Mouse (Mus musculus): ENCODE data around the gene Mettl24. TPM values are rescaled to one million over a fixed set of nuclear protein-coding genes. Genes with fewer than 3 reads are reported as not detected.

Mettl24 gene
- polyA plus RNA-seq, 1 experiment from 2014 or later: 3.4 TPM

GRCm38 (mm10) chr10:40685641-40686040, 2.6 kb downstream of the Mettl24 start:
- no peak overlapping the region for H3K4me3 ChIP-seq (replicated peaks)
- H3K9ac ChIP-seq: no peak overlapping the region
- no peaks in the 10 kb centered on the region for H3K27me3 ChIP-seq (replicated peaks)
- no peak overlapping the region for H3K4me2 ChIP-seq
- H3K9me3 ChIP-seq: no peaks in the 10 kb centered on the region
- peaks cover 8% of the 10 kb centered on the region; the same call in 1 of the 2 replicates for H3K4me1 ChIP-seq
- WGBS: 35% methylated on average over 8 of the region's 8 CpGs
- H3K36me3 ChIP-seq: no peaks in the 10 kb centered on the region
- H3K27ac ChIP-seq: no peak overlapping the region
- no peak for ATAC-seq (ENCODE audit: insufficient read depth, low FRiP score, low read depth)

DNA sequence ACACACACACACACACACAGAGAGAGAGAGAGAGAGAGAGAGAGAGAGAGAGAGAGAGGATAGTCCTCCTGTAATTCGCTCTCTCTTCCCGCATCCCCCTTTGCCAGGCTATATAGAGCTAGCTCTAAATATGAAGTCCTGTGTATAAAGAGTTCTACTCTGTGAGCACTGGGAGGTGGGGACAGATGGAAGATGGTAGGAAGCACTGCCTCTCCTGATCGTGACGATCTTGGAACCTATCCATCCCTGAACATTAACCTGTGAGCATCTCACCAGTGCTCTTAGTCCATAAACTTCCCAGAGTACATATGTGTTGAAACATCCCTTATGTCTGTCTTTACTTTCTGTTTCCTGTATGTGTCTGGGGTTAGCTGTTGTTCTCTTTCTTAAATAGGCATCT, 3.9 kb downstream of the Mettl24 start:
- WGBS: 78% methylated on average over 4 of the region's 4 CpGs
- peaks cover 8% of the 10 kb centered on the region; the same call in 1 of the 2 replicates for H3K4me1 ChIP-seq

DNA sequence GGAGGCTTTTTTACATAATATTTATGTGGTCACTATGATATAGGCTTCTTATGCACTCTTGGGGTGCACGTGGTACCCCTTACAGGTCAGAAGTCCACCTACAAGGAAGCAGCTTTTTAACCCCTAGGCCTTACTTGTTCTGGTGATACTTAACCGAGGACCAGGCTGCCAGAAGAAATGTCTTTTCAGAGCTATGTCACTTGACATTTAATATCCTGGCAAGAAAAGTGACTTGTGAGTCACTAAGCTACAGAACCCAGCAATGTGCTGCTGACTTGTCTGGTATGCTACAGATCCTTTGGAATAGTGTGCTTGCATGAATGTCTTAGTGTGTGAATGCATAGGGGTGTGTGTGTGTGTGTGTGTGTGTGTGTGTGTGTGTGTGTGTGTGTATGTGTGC, 4.3 kb downstream of the Mettl24 start:
- no peaks in the 10 kb centered on the region for H3K27me3 ChIP-seq (replicated peaks)
- H3K27ac ChIP-seq: no peak overlapping the region
- WGBS: 62% methylated on average over 2 of the region's 2 CpGs
- no peaks in the 10 kb centered on the region for H3K9me3 ChIP-seq
- H3K36me3 ChIP-seq: no peaks in the 10 kb centered on the region
- H3K4me1 ChIP-seq: peaks cover 8% of the 10 kb centered on the region; the same call in 1 of the 2 replicates
- H3K4me3 ChIP-seq (replicated peaks): no peak overlapping the region
- H3K9ac ChIP-seq: no peak overlapping the region
- ATAC-seq (ENCODE audit: insufficient read depth, low FRiP score, low read depth): no peak
- H3K4me2 ChIP-seq: no peak overlapping the region

More for the DNA sequence above, 3.9 kb downstream of the Mettl24 start:
- H3K9me3 ChIP-seq: no peaks in the 10 kb centered on the region
- no peak overlapping the region for H3K9ac ChIP-seq
- no peak for ATAC-seq (ENCODE audit: insufficient read depth, low FRiP score, low read depth)
- no peak overlapping the region for H3K4me3 ChIP-seq (replicated peaks)
- no peak overlapping the region for H3K4me2 ChIP-seq
- H3K36me3 ChIP-seq: no peaks in the 10 kb centered on the region
- H3K27me3 ChIP-seq (replicated peaks): no peaks in the 10 kb centered on the region
- H3K27ac ChIP-seq: no peak overlapping the region

DNA sequence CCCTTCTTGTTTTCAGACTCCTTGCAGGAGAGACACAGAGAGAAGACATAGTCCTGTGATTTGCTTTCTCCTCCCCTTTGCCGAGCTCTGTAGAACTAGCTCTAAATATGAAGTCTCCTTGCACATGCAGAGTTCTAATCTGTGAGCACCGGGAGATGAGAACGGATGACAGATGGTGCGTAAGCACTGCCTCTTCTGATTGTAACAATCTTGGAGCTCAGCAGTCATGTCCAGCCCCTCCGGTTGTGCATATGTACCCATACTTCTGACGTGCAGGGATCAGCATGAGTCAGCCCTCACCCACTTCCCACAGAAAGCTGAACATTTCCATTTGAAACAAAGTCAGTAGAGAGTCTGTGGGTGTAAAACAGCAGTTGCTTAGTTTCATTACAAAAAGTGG, 5.2 kb downstream of the Mettl24 start:
- 72% methylated on average over 6 of the region's 6 CpGs for WGBS
- H3K36me3 ChIP-seq: no peaks in the 10 kb centered on the region
- H3K27me3 ChIP-seq (replicated peaks): no peaks in the 10 kb centered on the region
- no peak overlapping the region for H3K4me2 ChIP-seq
- H3K4me1 ChIP-seq: peaks cover 5% of the 10 kb centered on the region; the same call in 1 of the 2 replicates
- H3K4me3 ChIP-seq (replicated peaks): no peak overlapping the region
- H3K27ac ChIP-seq: no peak overlapping the region
- H3K9me3 ChIP-seq: no peaks in the 10 kb centered on the region
- no peak for ATAC-seq (ENCODE audit: insufficient read depth, low FRiP score, low read depth)
- no peak overlapping the region for H3K9ac ChIP-seq

DNA sequence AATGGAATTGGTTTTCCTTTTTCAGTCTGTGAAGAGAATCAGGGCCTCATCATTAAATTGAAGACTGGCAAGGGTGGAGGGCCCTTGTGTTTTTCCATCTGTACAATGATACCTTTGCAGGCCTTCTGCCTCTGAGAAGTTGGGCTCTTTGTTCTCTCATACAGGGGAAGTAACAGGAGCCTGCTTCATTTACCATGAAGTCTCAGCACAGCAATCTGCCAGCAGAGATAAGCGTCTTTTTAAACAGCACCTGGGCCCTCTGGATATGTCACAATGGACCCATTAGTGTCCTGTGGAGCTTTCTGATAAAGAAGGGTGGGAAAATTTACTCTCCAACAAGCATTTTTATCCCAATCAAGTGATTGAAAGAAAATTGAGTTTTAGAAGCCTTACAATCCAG, 5.8 kb downstream of the Mettl24 start:
- no peak for ATAC-seq (ENCODE audit: insufficient read depth, low FRiP score, low read depth)
- Histone ChIP-seq H3K4me1 (peaks cover 2% of the 10 kb centered on the region; the same call in 1 of the 2 replicates), H3K9ac (no peak overlapping the region), H3K27ac (no peak overlapping the region), H3K4me3 (replicated peaks) (no peak overlapping the region), H3K36me3 (no peaks in the 10 kb centered on the region), H3K27me3 (replicated peaks) (no peaks in the 10 kb centered on the region), H3K4me2 (no peak overlapping the region), H3K9me3 (no peaks in the 10 kb centered on the region)
- WGBS: 44% methylated on average over 1 of the region's 1 CpGs

- WGBS: 57% methylated on average over 4 of the region's 4 CpGs
- no peak for ATAC-seq (ENCODE audit: insufficient read depth, low FRiP score, low read depth)
These were observed 15.6 kb downstream of the Mettl24 start for GRCm38 (mm10) chr10:40698652-40699051.

DNA sequence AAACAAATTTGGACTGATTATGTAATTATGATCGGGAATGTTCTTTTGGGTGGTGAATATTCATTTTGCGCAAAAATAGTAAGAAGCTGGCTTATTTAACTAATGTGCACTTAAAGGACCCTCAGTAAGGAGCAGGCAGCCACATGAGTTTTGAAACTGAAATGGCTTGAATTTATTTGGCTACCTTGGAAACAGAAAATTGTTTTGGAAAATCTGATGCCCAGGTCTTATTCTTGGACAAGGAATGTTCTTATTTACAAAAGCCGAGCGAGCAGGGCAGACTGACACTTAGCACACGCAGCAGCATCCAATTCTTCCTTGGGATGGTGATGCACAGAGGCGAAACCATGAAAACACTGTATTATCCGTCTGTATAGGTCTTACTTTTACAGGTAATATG, 28.0 kb downstream of the Mettl24 start:
- Histone ChIP-seq H3K4me3 (replicated peaks) (no peak overlapping the region), H3K9ac (no peak overlapping the region), H3K9me3 (no peaks in the 10 kb centered on the region), H3K4me1 (peaks cover 5% of the 10 kb centered on the region), H3K27me3 (replicated peaks) (no peaks in the 10 kb centered on the region), H3K27ac (no peak overlapping the region), H3K4me2 (no peak overlapping the region), H3K36me3 (no peaks in the 10 kb centered on the region)
- 62% methylated on average over 7 of the region's 7 CpGs for WGBS
- ATAC-seq (ENCODE audit: insufficient read depth, low FRiP score, low read depth): no peak

More at GRCm38 (mm10) chr10:40698652-40699051, 15.6 kb downstream of the Mettl24 start:
- H3K9me3 ChIP-seq: no peaks in the 10 kb centered on the region
- no peaks in the 10 kb centered on the region for H3K36me3 ChIP-seq
- no peak overlapping the region for H3K4me3 ChIP-seq (replicated peaks)
- H3K4me1 ChIP-seq: no peaks in the 10 kb centered on the region
- no peak overlapping the region for H3K4me2 ChIP-seq
- no peaks in the 10 kb centered on the region for H3K27me3 ChIP-seq (replicated peaks)
- no peak overlapping the region for H3K9ac ChIP-seq
- H3K27ac ChIP-seq: no peak overlapping the region

DNA sequence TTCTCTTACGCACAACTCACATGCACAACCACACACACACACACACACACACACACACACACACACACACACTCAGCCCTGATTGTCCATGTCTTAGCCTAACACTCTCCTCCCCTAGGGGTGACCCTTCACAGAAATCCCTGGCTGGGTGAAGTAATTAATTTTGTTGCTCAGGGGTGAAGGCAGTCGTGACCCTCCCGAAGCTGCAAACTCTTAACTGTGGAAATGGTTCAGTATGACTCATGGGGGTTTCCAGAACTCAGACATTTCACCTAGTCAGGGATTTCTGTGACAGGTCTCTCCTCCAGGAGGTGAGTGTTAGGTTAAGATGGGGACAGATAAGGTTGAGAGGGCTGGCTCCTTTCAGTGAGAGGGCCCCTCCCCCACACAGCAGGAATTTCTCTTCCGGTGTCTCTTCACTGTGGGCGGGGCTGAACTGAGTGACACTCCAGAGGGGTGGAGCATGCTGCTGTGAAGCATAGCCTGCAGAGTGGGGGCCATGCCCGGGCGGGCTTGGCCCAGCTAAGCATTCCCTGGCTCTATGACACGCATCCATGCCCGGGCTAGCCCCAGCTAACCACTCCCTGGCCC, 30.0 kb downstream of the Mettl24 start:
- H3K4me3 ChIP-seq (replicated peaks): no peak overlapping the region
- H3K9ac ChIP-seq: no peak overlapping the region
- H3K36me3 ChIP-seq: no peaks in the 10 kb centered on the region
- 0 out of 2 replicates have a peak, but pooled peaks have one; percentile 43 for ATAC-seq (ENCODE audit: insufficient read depth, low FRiP score, low read depth)
- 26% methylated on average over 9 of the region's 9 CpGs for WGBS
- no peak overlapping the region for H3K27ac ChIP-seq
- no peaks in the 10 kb centered on the region for H3K27me3 ChIP-seq (replicated peaks)
- no peaks in the 10 kb centered on the region for H3K9me3 ChIP-seq
- H3K4me2 ChIP-seq: no peak overlapping the region
- H3K4me1 ChIP-seq: peaks cover 5% of the 10 kb centered on the region

GRCm38 (mm10) chr10:40713829-40714228, 30.7 kb downstream of the Mettl24 start:
- H3K36me3 ChIP-seq: no peaks in the 10 kb centered on the region
- no peak overlapping the region for H3K27ac ChIP-seq
- ATAC-seq (ENCODE audit: insufficient read depth, low FRiP score, low read depth): no peak
- WGBS: 77% methylated on average over 9 of the region's 9 CpGs
- H3K9ac ChIP-seq: no peak overlapping the region
- H3K9me3 ChIP-seq: no peaks in the 10 kb centered on the region
- peaks cover 5% of the 10 kb centered on the region for H3K4me1 ChIP-seq
- H3K27me3 ChIP-seq (replicated peaks): no peaks in the 10 kb centered on the region
- no peak overlapping the region for H3K4me3 ChIP-seq (replicated peaks)
- no peak overlapping the region for H3K4me2 ChIP-seq

DNA sequence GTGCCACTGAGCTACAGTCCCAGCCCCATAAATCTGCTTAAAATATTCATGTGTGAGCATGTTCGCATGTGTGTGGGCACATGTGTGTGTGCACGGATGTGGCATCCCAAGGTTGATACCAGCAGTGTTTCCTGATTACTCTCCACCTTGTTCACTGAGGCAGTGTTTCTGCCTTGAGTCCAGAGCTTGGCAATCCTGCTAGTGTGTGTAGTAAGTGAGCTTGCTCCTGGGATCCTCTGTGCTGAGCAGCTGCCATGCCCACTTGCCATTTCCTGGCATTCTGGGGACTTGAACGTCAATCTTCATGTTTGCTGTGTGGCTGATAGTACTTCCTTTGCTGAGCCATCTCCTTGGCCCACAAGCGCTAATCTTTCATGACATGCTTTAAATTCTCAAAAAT, 32.1 kb downstream of the Mettl24 start:
- 88% methylated on average over 4 of the region's 4 CpGs for WGBS
- Histone ChIP-seq H3K4me2 (no peak overlapping the region), H3K9me3 (no peaks in the 10 kb centered on the region), H3K27me3 (replicated peaks) (no peaks in the 10 kb centered on the region), H3K4me1 (peaks cover 5% of the 10 kb centered on the region), H3K36me3 (no peaks in the 10 kb centered on the region), H3K9ac (no peak overlapping the region), H3K27ac (no peak overlapping the region), H3K4me3 (replicated peaks) (no peak overlapping the region)
- no peak for ATAC-seq (ENCODE audit: insufficient read depth, low FRiP score, low read depth)

- Histone ChIP-seq H3K9ac (no peak overlapping the region), H3K4me2 (no peak overlapping the region), H3K27ac (no peak overlapping the region), H3K27me3 (replicated peaks) (no peaks in the 10 kb centered on the region), H3K4me3 (replicated peaks) (no peak overlapping the region), H3K4me1 (peaks cover 5% of the 10 kb centered on the region), H3K36me3 (no peaks in the 10 kb centered on the region), H3K9me3 (no peaks in the 10 kb centered on the region)
- no peak for ATAC-seq (ENCODE audit: insufficient read depth, low FRiP score, low read depth)
- 55% methylated on average over 8 of the region's 8 CpGs for WGBS
These were observed 33.2 kb downstream of the Mettl24 start for GRCm38 (mm10) chr10:40716296-40716695.

DNA sequence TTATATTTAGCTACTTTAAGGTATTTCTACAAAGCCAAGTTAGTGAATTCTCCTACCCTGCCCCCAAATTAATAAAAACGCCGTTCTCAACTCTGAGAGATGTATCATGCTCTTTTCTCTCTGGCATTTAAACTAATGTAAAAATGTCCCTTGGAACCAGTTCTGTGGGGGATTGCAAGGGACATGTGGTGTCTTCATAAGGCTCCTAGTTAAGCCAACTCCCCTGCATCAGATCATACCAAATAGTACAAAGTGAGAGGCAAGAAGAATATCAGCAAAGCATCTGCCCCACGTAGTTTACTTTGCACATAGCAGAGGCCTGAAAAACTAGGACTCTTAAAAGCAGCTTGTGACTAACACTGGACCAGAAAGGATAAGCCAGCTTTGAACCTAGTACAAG, 33.6 kb downstream of the Mettl24 start:
- WGBS: 63% methylated on average over 3 of the region's 3 CpGs
- ATAC-seq (ENCODE audit: insufficient read depth, low FRiP score, low read depth): no peak
- no peaks in the 10 kb centered on the region for H3K27me3 ChIP-seq (replicated peaks)
- no peak overlapping the region for H3K9ac ChIP-seq
- H3K27ac ChIP-seq: no peak overlapping the region
- H3K9me3 ChIP-seq: no peaks in the 10 kb centered on the region
- H3K4me3 ChIP-seq (replicated peaks): no peak overlapping the region
- H3K4me2 ChIP-seq: no peak overlapping the region
- H3K36me3 ChIP-seq: no peaks in the 10 kb centered on the region
- H3K4me1 ChIP-seq: peaks cover 5% of the 10 kb centered on the region

DNA sequence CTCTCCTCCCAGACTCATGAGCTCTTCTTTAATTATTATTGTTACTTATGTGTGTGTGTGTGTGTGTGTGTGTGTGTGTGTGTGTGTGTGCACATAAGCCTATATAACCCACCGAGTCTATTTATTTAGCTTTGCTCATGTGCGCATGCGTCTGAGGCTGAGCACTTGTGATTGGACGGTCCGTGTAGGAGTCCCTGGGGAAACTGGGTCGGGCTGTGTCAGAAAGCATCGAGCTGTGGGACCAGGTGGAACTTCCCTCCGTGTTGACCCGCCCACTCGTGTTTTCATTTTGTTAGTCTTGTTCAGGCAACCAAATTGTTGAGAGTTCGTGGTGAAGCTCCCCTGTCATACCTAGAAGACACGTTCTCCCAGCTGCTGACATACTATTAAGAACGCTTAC, 35.3 kb downstream of the Mettl24 start:
- WGBS: 86% methylated on average over 13 of the region's 13 CpGs
- Histone ChIP-seq H3K4me2 (no peak overlapping the region), H3K9me3 (no peaks in the 10 kb centered on the region), H3K9ac (no peak overlapping the region), H3K27me3 (replicated peaks) (no peaks in the 10 kb centered on the region), H3K27ac (no peak overlapping the region), H3K4me3 (replicated peaks) (no peak overlapping the region), H3K4me1 (peaks cover under 1% of the 10 kb centered on the region; the same call in 1 of the 2 replicates), H3K36me3 (no peaks in the 10 kb centered on the region)
- no peak for ATAC-seq (ENCODE audit: insufficient read depth, low FRiP score, low read depth)
